Comparison of ENCODE assay signal across 8 mouse cellular contexts in genomic region chr2:38822995-38823394, GRCm38 (mm10).
DNase-seq lines count a peak whose midpoint lies in the region; ATAC-seq lines count a peak whose summit lies in the region.

No protein-coding gene starts in this region.

- H3K4me1 ChIP-seq in intestine, embryonic 16.5 days (ENCODE audit: control insufficient read depth, insufficient read depth, low read length) = peaks cover 3% of the 10 kb centered on the region; the same call in 1 of the 2 replicates
- H3K4me1 ChIP-seq in midbrain, embryonic 16.5 days (ENCODE audit: control insufficient read depth, insufficient read depth, low read length) = peaks cover 12% of the 10 kb centered on the region

- DNase-seq in 3134 (ENCODE audit: extremely low read depth, insufficient read length, low spot score) (peak; percentile 41), liver (peak; percentile 63)
- DNase-seq in adrenal gland, adult (ENCODE audit: inconsistent age in 2 of 2, low spot score in 1 of 2) = peak; percentile 69 to 85
- peak; percentile 96 for DNase-seq in embryo, embryonic 10.5 days (ENCODE audit: low spot score)
- DNase-seq in splenic B cell, adult 2 months (ENCODE audit: low read depth, low spot score) = peak; percentile 55

- WGBS in intestine, embryonic 16.5 days = 20% methylated on average over 6 of the region's 6 CpGs
- 7% methylated on average over 6 of the region's 6 CpGs for WGBS in midbrain, embryonic 16.5 days

- ATAC-seq in granulocyte monocyte progenitor cell, adult 5-6 weeks (replicated peaks; ENCODE audit: poor library complexity, severe bottlenecking) = peak; percentile 67
- peak; percentile 89 for ATAC-seq in intestine, embryonic 16.5 days
- peak; percentile 92 for ATAC-seq in midbrain, embryonic 16.5 days

- H3K9ac ChIP-seq in intestine, embryonic 16.5 days (ENCODE audit: low read depth, low read length) = peak overlapping the region; percentile 72
- H3K9ac ChIP-seq in midbrain, embryonic 16.5 days (ENCODE audit: low read depth, low read length) = peak overlapping the region; percentile 70

- no peaks in the 10 kb centered on the region for H3K27me3 ChIP-seq in intestine, embryonic 16.5 days (replicated peaks; ENCODE audit: control insufficient read depth, insufficient read depth, low read length)
- no peaks in the 10 kb centered on the region for H3K27me3 ChIP-seq in midbrain, embryonic 16.5 days (ENCODE audit: control insufficient read depth, insufficient read depth, low read depth, low read length)
- H3K27me3 ChIP-seq in splenic B cell, adult 2 months (ENCODE audit: control insufficient read depth, insufficient read depth, low read length, poor library complexity, severe bottlenecking) = no peaks in the 10 kb centered on the region

- peak overlapping the region; percentile 52 for H3K4me2 ChIP-seq in intestine, embryonic 16.5 days (ENCODE audit: low read depth, low read length)
- peak overlapping the region; percentile 64 for H3K4me2 ChIP-seq in midbrain, embryonic 16.5 days (ENCODE audit: low read length)

- peak overlapping the region; percentile 64 for H3K27ac ChIP-seq in intestine, embryonic 16.5 days (ENCODE audit: low read length)
- H3K27ac ChIP-seq in midbrain, embryonic 16.5 days (ENCODE audit: low read length) = peak overlapping the region; percentile 92

- no peaks in the 10 kb centered on the region for H3K9me3 ChIP-seq in intestine, embryonic 16.5 days (ENCODE audit: control insufficient read depth, low read length)
- H3K9me3 ChIP-seq in midbrain, embryonic 16.5 days (replicated peaks; ENCODE audit: control insufficient read depth, low read length, poor library complexity, severe bottlenecking) = no peaks in the 10 kb centered on the region

- H3K36me3 ChIP-seq in intestine, embryonic 16.5 days (ENCODE audit: control insufficient read depth, insufficient read depth, low read length) = no peaks in the 10 kb centered on the region
- H3K36me3 ChIP-seq in midbrain, embryonic 16.5 days (ENCODE audit: control insufficient read depth, insufficient read depth, low read length) = no peaks in the 10 kb centered on the region
- H3K36me3 ChIP-seq in splenic B cell, adult 2 months (ENCODE audit: control insufficient read depth, insufficient read depth, low read length, poor library complexity, severe bottlenecking) = no peaks in the 10 kb centered on the region

- H3K4me3 ChIP-seq in intestine, embryonic 16.5 days (ENCODE audit: low read length) = peak overlapping the region; percentile 52
- H3K4me3 ChIP-seq in midbrain, embryonic 16.5 days (ENCODE audit: low read depth, low read length) = peak overlapping the region; percentile 54

Comparison
In these comparisons a context has a peak if more than half of its experiments do, and no peak if none do; other contexts are left out.
1. Peak in every context shown above with its lines: DNase-seq, ATAC-seq, H3K4me3 ChIP-seq and H3K27ac ChIP-seq.
2. DNase-seq: peak in every context shown above with its lines; median percentile 96 in embryo, embryonic 10.5 days; 77 in adrenal gland, adult; 63 in liver; 55 in splenic B cell, adult 2 months; 41 in 3134.